Mouse (Mus musculus): ENCODE results near the gene Cdt1. TPM values are rescaled to one million over a fixed set of nuclear protein-coding genes. Genes with fewer than 3 reads are reported as not detected.

The Cdt1 gene
- polyA plus RNA-seq, 1 experiment from 2014 or later, result 41.1 TPM

Small RNAs within 50 kb of the gene (microRNA-seq; reads per million reads assigned to microRNA genes)
- gene Mir6396, result not detected

Other genes starting within 250 kb of the Cdt1 start
- not detected in 2 replicates for gene Trhr2, start 207.3 kb upstream of the Cdt1 start, polyA plus RNA-seq (2015; fragmentation: Nextera tagmentation; extraction: Ambion mirVana)
- 17.8 and 19.0 TPM in 2 replicates for gene Zc3h18, start 191.4 kb upstream of the Cdt1 start, polyA plus RNA-seq (2015; fragmentation: Nextera tagmentation; extraction: Ambion mirVana)
- not detected in 2 replicates for gene Il17c, start 146.0 kb upstream of the Cdt1 start, polyA plus RNA-seq (2015; fragmentation: Nextera tagmentation; extraction: Ambion mirVana)
- 191 TPM in 2 replicates for gene Cyba, start 135.1 kb upstream of the Cdt1 start, polyA plus RNA-seq (2015; fragmentation: Nextera tagmentation; extraction: Ambion mirVana)
- gene Mvd, start 124.6 kb upstream of the Cdt1 start, polyA plus RNA-seq (2015; fragmentation: Nextera tagmentation; extraction: Ambion mirVana), result 21.8 and 23.2 TPM in 2 replicates
- gene Snai3, start 107.3 kb upstream of the Cdt1 start, polyA plus RNA-seq (2015; fragmentation: Nextera tagmentation; extraction: Ambion mirVana), result 0.14 and 0.40 TPM in 2 replicates
- gene Rnf166, start 92.0 kb upstream of the Cdt1 start, polyA plus RNA-seq (2015; fragmentation: Nextera tagmentation; extraction: Ambion mirVana), result 12.7 and 14.0 TPM in 2 replicates
- gene Ctu2, start 91.9 kb upstream of the Cdt1 start, polyA plus RNA-seq (2015; fragmentation: Nextera tagmentation; extraction: Ambion mirVana), result 9.6 and 12.7 TPM in 2 replicates
- gene Piezo1, start 16.7 kb upstream of the Cdt1 start, polyA plus RNA-seq (2015; fragmentation: Nextera tagmentation; extraction: Ambion mirVana), result 11.3 and 15.5 TPM in 2 replicates
- gene Aprt, start 8.9 kb downstream of the Cdt1 start, polyA plus RNA-seq (2015; fragmentation: Nextera tagmentation; extraction: Ambion mirVana), result 196 and 204 TPM in 2 replicates
- gene Galns, start 43.4 kb downstream of the Cdt1 start, polyA plus RNA-seq (2015; fragmentation: Nextera tagmentation; extraction: Ambion mirVana), result 8.1 and 8.6 TPM in 2 replicates
- gene Trappc2l, start 43.6 kb downstream of the Cdt1 start, polyA plus RNA-seq (2015; fragmentation: Nextera tagmentation; extraction: Ambion mirVana), result 21.5 and 22.8 TPM in 2 replicates
- not detected in 2 replicates for gene Pabpn1l, start 54.7 kb downstream of the Cdt1 start, polyA plus RNA-seq (2015; fragmentation: Nextera tagmentation; extraction: Ambion mirVana)
- gene Cbfa2t3, start 131.1 kb downstream of the Cdt1 start, polyA plus RNA-seq (2015; fragmentation: Nextera tagmentation; extraction: Ambion mirVana), result 3.1 and 3.3 TPM in 2 replicates
- gene Acsf3, start 207.5 kb downstream of the Cdt1 start, polyA plus RNA-seq (2015; fragmentation: Nextera tagmentation; extraction: Ambion mirVana), result 9.1 and 10.3 TPM in 2 replicates

Data from liver, embryonic 16.5 days (tissue).